Mouse (Mus musculus) layer of hippocampus, adult 8-10 months (tissue): Measurements from ENCODE around the gene Kyat1. TPM values are rescaled to one million over a fixed set of nuclear protein-coding genes. Genes with fewer than 3 reads are reported as not detected.
"Not testable (repeated sequence)": the region's sequence is repeated elsewhere in the genome, so short reads cannot be mapped to it uniquely, and the experiment has no call there.

Source experiments
- DNase-seq, 2 experiments: peaks; one replicate each; pipeline ENCODE4 v3.0.0; 2022; ENCODE audit warnings: low spot score in 2 of 2
- total RNA-seq, 4 experiments: library from RNA; stranded (reverse); gene quantifications; 2 replicates each; pipeline ENCODE4 v1.2.4; 2022

The Kyat1 gene
- total RNA-seq, 4 experiments from 2014 or later: 15.6 to 19.9 (median 16.9) TPM

DNA sequence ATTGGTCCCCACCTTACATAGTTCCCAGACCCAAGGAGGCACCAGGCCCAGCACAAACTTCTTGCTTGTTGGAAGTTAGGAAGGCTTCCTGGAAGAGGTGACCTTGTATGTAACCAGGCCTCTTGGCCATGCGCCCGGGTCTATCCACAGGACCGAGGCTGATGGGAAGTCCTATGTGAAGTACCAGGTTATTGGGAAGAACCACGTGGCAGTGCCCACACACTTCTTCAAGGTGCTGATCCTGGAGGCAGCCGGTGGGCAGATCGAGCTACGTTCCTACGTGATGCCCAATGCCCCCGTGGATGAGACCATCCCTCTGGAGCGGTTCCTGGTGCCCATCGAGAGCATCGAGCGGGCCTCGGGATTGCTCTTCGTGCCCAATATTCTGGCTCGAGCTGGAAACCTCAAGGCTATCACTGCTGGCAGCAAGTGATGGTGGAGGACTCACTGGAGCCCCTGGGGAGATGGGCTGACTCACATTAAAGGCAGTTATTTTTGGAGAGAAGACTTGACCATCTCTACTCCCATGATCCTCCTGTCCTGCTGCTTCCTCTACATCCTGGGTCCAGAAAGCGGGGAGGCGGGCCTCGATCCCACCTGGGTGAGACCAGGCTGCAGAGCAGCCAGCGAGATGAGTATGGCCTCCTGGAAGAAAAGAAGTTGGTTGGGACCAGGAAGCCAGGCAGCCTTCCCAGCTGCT, 32.0 kb downstream of the Kyat1 start:
- no peak for DNase-seq

DNA sequence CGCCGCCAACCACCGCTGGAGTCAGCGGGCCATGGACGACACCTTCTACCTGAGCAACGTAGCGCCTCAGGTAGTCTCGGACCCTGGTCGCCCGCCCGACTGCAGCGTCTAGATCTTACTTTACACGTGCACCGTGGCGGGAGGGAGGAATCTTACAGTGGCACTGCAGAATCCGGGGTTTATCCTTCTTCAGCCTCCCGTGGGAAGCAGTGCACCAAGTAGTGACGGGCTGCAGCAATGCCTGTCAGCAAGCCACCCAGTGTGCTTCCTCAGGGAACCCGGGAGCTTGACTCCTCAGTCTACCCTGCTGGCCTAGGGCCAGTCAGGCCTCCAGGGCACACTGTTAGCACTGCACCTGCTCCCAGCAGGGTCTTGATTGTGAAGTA, 33.7 kb downstream of the Kyat1 start:
- no peak for DNase-seq

DNA sequence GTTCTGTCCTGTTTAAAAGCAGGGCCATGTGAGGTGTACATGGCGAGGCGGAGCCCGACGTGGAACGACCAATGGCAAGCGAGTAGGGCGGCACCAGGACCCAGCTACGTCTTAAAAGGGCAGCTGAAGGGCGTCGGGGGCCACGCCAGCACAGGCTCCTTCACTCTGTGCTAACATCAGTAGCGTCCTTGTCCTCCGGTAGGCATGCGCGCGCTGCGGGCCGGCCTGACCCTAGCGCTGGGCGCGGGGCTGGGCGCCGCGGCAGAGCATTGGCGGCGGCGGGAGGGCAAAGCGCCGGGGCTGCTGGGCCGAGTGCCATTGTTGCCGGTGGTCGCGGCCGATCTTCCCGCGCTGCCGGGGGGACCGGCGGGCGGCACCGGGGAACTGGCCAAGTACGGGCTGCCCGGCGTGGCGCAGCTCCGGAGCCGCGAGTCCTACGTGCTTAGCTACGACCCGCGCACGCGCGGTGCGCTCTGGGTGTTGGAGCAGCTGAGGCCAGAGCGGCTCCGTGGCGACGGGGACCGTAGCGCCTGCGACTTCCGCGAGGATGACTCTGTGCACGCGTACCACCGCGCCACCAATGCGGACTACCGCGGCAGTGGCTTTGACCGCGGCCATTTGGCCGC, 34.2 kb downstream of the Kyat1 start, which contains the start of gene Endog:
Gene Endog (plus strand): TSS at position 123 of the 626 bp plus-strand sequence.
- peak; percentile 89 to 90 for DNase-seq

DNA sequence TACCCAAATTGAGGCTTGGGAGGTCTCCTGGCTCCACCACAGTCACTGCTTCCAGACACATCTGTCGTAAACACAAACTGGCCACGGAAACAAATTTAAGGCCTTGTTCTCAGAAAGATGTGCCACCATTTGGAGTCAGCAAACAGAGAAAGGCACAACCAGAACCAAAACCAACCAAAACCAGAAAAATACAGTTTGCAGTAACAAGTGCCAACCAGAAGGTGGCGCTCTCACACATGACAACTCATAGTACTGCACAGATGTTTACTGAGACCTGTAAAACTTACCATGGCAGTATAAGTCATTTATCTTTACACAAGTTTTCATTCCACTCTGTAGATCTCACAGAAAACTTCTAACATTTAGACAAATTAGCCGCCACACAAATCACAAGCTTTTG, 39.0 kb downstream of the Kyat1 start:
- no peak for DNase-seq

DNA sequence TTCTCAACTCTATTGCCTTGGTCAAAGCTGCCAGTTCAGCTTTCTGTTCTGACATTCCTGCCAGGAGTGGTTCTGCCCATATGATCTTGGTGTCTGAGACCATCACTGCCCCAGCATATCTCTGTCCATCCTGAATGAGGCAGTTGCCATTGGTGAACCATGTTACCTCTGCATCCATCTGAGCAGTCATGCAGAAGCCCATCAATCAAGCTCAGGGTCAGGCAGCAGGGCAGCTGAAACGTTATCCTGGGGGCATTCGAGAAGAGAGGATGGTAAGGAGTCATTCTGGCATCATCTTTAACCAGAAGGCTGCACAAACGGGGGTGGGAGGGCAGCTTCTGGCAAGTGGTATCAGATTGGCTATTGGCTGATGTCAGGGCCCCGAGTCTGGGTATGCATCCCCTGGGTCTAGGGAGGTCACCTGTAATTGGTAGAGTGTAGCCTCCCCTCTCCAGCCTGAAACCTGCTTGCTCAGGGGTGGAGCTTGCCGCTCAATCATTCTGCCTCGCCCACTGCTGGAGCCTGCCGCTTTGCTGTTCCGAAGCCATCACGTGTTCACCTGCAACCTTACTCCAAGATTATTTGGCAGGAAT, 41.2 kb downstream of the Kyat1 start:
- DNase-seq: no peak

DNA sequence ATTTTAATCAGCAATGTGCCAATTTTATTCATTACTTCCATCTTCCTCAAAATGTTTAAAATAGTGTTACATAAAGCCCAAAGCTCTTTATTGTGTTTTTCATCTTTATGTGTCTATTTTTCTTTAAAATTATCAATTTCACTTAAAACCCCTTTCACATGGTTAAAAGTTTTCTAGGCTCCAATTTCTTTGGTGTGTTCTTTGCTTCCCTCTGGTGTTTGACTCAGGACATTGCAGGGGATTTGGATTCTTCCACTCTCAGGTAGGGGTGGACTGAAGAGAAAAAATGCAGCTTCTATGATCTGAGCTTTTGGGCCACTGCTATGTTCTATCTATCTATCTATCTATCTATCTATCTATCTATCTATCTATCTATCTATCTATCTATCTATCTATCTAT, 43.8 kb downstream of the Kyat1 start:
- DNase-seq: no peak

DNA sequence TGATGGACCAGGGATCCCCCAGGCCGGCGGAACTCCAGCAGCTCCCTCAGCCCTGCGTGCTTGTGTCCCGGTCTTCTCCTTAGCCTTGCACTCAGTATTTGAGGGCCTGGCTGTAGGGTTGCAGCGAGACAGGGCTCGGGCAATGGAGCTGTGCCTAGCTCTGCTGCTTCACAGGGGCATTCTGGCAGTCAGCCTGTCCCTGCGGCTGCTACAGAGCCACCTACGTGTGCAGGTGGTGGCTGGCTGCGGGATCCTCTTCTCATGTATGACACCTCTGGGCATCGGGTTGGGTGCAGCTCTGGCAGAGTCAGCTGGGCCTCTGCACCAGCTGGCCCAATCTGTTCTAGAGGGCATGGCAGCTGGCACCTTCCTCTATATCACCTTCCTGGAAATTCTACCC, 45.8 kb downstream of the Kyat1 start:
- DNase-seq: not testable (repeated sequence)

DNA sequence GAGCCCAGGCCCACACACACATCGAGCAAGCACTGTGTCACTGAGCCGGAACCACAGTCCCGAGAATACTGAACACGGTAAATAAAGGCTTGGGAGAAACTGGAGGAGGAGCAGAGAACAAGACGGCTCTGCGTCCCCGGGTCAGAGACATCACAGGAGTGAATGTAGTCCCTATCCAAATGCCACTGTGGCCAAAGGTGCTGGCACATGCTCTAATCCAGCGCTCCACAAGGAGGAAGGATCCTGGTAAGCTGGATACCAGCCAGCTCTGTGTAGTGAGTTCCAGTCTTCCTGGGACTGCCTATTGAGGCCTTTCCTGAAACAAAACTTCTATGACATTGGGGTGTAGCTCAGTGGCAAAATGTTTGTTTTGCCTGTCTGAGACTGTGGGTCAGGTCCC, 53.0 kb downstream of the Kyat1 start:
- no peak for DNase-seq

DNA sequence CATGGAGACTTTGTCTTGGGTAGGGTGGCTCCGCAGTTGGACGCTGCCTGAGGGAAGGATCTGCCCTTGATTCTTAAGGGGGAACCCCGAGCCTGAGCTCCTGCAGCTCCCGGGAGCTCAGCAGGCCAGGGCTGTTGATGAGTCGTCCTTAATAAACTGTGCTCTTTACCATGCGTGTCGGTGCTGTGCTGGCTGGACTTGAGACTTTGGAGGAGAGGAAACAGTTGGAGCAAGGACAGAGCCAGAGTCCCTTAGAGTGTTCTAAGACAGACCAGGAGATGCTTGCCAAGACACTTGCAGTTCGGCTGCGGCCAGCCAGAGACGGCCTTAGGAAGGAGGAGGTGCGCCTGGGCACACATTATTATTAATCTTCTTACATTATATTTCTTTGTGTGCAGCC, 53.8 kb downstream of the Kyat1 start:
- no peak for DNase-seq

DNA sequence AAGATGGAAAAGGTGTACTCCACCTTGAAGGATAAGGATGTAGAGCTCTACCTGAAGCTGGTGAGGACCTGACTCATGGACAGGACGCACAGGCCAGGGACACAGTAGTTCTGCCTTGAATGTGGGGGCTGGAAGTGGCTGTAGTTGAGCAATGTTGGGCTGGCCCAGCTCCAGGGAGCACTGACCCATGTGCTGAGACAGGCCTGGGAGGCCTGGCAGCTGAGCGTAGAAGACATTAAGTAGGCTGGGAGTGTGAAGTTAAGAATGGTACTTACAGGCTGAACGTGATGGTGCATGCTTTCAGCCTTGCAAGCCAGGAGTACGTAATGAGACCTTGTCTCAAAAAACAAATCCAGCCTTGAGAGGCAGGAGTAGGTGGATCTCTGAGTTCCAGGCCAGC, 58.2 kb downstream of the Kyat1 start:
- no peak for DNase-seq

DNA sequence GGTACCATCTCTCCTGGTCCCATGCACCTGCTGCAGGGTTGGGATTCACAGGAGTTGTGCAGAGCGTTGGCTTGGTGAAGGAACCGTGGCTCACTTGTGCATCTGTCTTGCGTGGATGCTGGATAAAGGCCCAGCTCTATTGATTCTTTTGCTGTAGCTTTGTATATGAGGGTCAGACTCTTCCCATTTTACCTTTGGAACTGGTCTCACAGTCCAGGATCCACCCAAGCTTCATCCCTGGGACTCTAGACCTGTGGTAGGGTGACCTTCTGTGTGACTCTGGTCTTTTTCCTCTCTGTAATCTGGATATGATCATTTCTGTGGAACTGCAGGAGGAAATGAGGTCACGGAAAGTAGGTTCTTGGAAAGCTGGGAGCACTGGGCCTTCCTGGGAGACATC, 61.2 kb downstream of the Kyat1 start:
- DNase-seq: no peak

DNA sequence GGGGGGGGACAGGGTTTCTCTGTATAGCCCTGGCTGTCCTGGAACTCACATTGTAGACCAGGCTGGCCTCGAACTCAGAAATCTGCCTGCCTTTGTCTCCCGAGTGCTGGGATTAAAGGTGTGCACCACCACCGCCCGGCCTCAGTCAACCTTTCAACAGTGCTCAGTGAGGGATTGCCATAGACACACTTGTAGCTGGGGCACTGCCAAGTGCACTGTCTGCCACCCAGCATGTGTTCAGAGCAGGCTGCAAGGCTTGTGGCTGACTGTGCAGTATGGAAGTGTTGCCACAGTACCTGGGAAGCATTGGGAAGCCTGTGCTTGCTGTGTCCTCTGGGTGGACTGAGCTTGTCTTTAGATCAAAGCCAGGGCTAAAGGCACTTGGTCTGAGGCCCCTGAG, 65.6 kb downstream of the Kyat1 start:
- DNase-seq: not testable (repeated sequence)

DNA sequence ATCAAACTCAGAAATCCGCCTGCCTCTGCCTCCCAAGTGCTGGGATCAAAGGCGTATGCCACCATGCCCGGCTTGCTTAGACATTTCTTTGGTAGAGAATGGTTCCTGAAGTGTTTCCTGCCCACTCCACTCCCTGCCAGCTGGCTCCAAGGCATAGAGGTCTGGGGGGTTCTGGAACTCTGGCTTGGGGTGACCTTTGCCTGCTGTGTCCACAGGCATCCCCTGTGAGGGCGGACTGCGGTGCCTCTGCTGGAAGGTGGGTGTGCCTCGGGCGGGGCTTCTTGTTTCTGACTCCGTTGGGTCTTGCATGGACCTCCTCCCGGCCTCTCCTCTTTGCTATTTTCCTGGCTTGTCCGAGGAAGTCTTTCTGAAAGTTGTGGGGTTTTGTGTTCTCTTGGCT, 69.2 kb downstream of the Kyat1 start:
- no peak for DNase-seq

Other genes starting within 250 kb of the Kyat1 start
- gene Sptan1, start 240.3 kb downstream of the Kyat1 start, total RNA-seq: 100 to 1,000 TPM; 744 to 871 (median 808) TPM
- gene Wdr34, start 157.0 kb downstream of the Kyat1 start, total RNA-seq: 10 to 100 TPM; 36.9 to 45.0 (median 39.9) TPM
- 100 to 1,000 TPM; 179 to 198 (median 186) TPM for gene Set, start 148.5 kb downstream of the Kyat1 start, total RNA-seq
- gene Pkn3, start 128.2 kb downstream of the Kyat1 start, total RNA-seq: 1 to 10 TPM; 2.1 to 6.1 (median 3.5) TPM
- gene Zdhhc12, start 112.2 kb downstream of the Kyat1 start, total RNA-seq: 10 to 100 TPM in 2 of 4 experiments, 1 to 10 TPM in 2; 7.3 to 14.0 (median 10.4) TPM
- 100 to 1,000 TPM; 173 to 203 (median 195) TPM for gene Zer1, start 81.3 kb downstream of the Kyat1 start, total RNA-seq
- gene Tbc1d13, start 72.1 kb downstream of the Kyat1 start, total RNA-seq: 10 to 100 TPM; 49.6 to 61.9 (median 58.5) TPM
- gene Endog, start 34.4 kb downstream of the Kyat1 start, total RNA-seq: 10 to 100 TPM; 18.7 to 28.3 (median 21.4) TPM
- 10 to 100 TPM; 32.9 to 40.2 (median 35.2) TPM for gene Spout1, start 27.4 kb downstream of the Kyat1 start, total RNA-seq
- gene Lrrc8a, start 31.9 kb upstream of the Kyat1 start, total RNA-seq: 10 to 100 TPM; 54.5 to 70.6 (median 60.3) TPM
- gene Gm28035, start 34.7 kb upstream of the Kyat1 start, total RNA-seq: 10 to 100 TPM in 2 of 4 experiments, 1 to 10 TPM in 2; 6.7 to 11.6 (median 9.9) TPM
- gene Phyhd1, start 60.4 kb upstream of the Kyat1 start, total RNA-seq: 10 to 100 TPM; 19.3 to 33.3 (median 24.4) TPM
- not detected for gene Gm28038, start 75.2 kb upstream of the Kyat1 start, total RNA-seq
- 10 to 100 TPM; 20.4 to 24.6 (median 23.6) TPM for gene Dolk, start 80.5 kb upstream of the Kyat1 start, total RNA-seq
- gene Nup188, start 80.5 kb upstream of the Kyat1 start, total RNA-seq: 10 to 100 TPM; 18.6 to 22.4 (median 20.6) TPM
- gene Sh3glb2, start 153.5 kb upstream of the Kyat1 start, total RNA-seq: 100 to 1,000 TPM; 230 to 295 (median 278) TPM
- gene Miga2, start 158.4 kb upstream of the Kyat1 start, total RNA-seq: 100 to 1,000 TPM; 104 to 146 (median 121) TPM
- 10 to 100 TPM; 23.2 to 30.7 (median 25.1) TPM for gene Dolpp1, start 186.4 kb upstream of the Kyat1 start, total RNA-seq
- 10 to 100 TPM; 48.9 to 59.3 (median 50.7) TPM for gene Crat, start 210.0 kb upstream of the Kyat1 start, total RNA-seq
- gene Ptpa, start 210.2 kb upstream of the Kyat1 start, total RNA-seq: 100 to 1,000 TPM; 165 to 175 (median 173) TPM